Mouse (Mus musculus) embryo, embryonic 10.5 days (tissue): Measurements from ENCODE around the gene Epha5.

Source experiments
- DNase-seq: peaks from one replicate; pipeline ENCODE4 v3.0.0-alpha.2; 2015; ENCODE audit warnings: low spot score

The Epha5 gene

GRCm38 (mm10) chr5:84417062-84417879 is at the start of gene Epha5:
Gene Epha5 (minus strand): TSS chr5:84417382.
- peak; percentile 80 for DNase-seq

- DNase-seq = peak; percentile 2
Measured at GRCm38 (mm10) chr5:84456216-84456615, 39.0 kb upstream of the Epha5 start.

- DNase-seq = no peak
Measured at GRCm38 (mm10) chr5:84454641-84455040, 37.5 kb upstream of the Epha5 start.

GRCm38 (mm10) chr5:84453839-84454238 is 36.7 kb upstream of the Epha5 start:
- DNase-seq = no peak

- no peak for DNase-seq
Measured at GRCm38 (mm10) chr5:84440232-84440631, 23.1 kb upstream of the Epha5 start.

GRCm38 (mm10) chr5:84415961-84416821 is 991 bp downstream of the Epha5 start:
- peak; percentile 59 for DNase-seq

- DNase-seq = peak; percentile 29
Measured at GRCm38 (mm10) chr5:84414931-84415431, 2.2 kb downstream of the Epha5 start.

GRCm38 (mm10) chr5:84413026-84413425 is 4.2 kb downstream of the Epha5 start:
- peak; percentile 22 for DNase-seq

- no peak for DNase-seq
Measured at GRCm38 (mm10) chr5:84408370-84408769, 8.8 kb downstream of the Epha5 start.

GRCm38 (mm10) chr5:84397085-84397484 is 20.1 kb downstream of the Epha5 start:
- no peak for DNase-seq

GRCm38 (mm10) chr5:84365334-84365733 is 51.8 kb downstream of the Epha5 start:
- DNase-seq = no peak

GRCm38 (mm10) chr5:84359430-84359829 is 57.8 kb downstream of the Epha5 start:
- DNase-seq = no peak

- DNase-seq = no peak
Measured at GRCm38 (mm10) chr5:84353069-84353468, 64.1 kb downstream of the Epha5 start.

- DNase-seq = no peak
Measured at GRCm38 (mm10) chr5:84346728-84347499, 70.3 kb downstream of the Epha5 start.

GRCm38 (mm10) chr5:84335834-84336465 is 81.2 kb downstream of the Epha5 start:
- no peak for DNase-seq

- DNase-seq = no peak
Measured at GRCm38 (mm10) chr5:84334481-84334880, 82.7 kb downstream of the Epha5 start.

GRCm38 (mm10) chr5:84331631-84332030 is 85.6 kb downstream of the Epha5 start:
- no peak for DNase-seq

- no peak for DNase-seq
Measured at GRCm38 (mm10) chr5:84320553-84320952, 96.6 kb downstream of the Epha5 start.

- DNase-seq = no peak
Measured at GRCm38 (mm10) chr5:84320138-84320537, 97.0 kb downstream of the Epha5 start.

GRCm38 (mm10) chr5:84318814-84319340 is 98.3 kb downstream of the Epha5 start:
- DNase-seq = no peak

GRCm38 (mm10) chr5:84317839-84318238 is 99.3 kb downstream of the Epha5 start:
- no peak for DNase-seq
